Mouse (Mus musculus): Measurements from ENCODE around the gene Slc52a3.

Gene Slc52a3

GRCm38 (mm10) chr2:152048003-152048980, 52.0 kb downstream of the Slc52a3 start:
- DNase-seq (ENCODE audit: low read depth, low spot score), result no peak

- DNase-seq (ENCODE audit: low read depth, low spot score), result no peak
These were observed 52.7 kb downstream of the Slc52a3 start for GRCm38 (mm10) chr2:152048981-152049441.

- DNase-seq (ENCODE audit: low read depth, low spot score), result no peak
These were observed 53.4 kb downstream of the Slc52a3 start for GRCm38 (mm10) chr2:152049611-152050270.

- DNase-seq (ENCODE audit: low read depth, low spot score), result no peak
These were observed 54.0 kb downstream of the Slc52a3 start for GRCm38 (mm10) chr2:152050316-152050715.

- no peak for DNase-seq (ENCODE audit: low read depth, low spot score)
These were observed 55.7 kb downstream of the Slc52a3 start for GRCm38 (mm10) chr2:152051985-152052384.

- DNase-seq (ENCODE audit: low read depth, low spot score), result no peak
These were observed 59.1 kb downstream of the Slc52a3 start for GRCm38 (mm10) chr2:152055406-152055805.

DNA sequence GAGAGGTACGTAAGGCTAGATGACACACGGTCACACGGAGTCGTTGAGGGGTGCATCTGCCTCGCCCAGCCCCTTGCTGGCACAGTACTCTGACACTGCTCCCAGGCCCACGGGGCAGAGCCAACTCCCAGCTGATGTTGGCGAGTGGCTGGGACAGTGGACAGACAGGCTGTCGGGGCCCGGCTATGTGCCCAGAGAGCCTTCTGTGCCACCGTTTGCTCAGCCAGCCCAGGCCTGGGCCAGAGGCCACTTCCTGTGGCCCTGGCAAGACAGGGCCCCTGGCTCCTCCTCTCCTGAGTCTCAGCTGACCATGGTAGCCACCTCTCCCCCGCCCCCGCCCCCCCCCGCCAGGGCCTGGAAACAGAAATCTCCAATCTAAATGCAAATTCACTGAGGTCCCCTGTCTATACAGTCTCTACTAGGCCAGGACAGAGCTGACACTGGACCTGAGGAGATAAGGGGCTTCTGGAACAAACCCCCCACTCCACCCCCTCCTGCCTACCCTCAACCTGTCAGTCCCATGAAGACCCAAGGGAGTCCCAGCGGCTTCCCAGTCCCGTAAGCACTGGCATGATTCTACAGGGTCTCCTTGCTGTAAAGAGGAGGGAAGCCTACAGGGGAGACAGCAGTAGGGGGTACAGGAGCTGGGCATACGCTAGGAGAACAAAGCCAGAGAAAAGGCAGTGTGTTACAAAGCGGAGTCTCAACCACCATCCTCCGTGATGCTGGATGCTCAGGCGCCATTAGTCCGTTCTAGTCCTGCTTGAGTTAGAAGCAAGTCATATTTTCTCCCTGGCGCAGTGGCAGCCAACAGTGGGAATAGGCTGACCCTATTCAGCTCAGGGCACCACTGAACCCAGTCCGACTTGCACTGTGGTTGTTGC, 60.3 kb downstream of the Slc52a3 start:
- DNase-seq (ENCODE audit: low read depth, low spot score), result no peak

GRCm38 (mm10) chr2:152057252-152057563, 60.9 kb downstream of the Slc52a3 start:
- no peak for DNase-seq (ENCODE audit: low read depth, low spot score)
